Mouse (Mus musculus) E14TG2a.4 (cell line): ENCODE results near the gene Plk2.

Experiments
- H3K27me3 ChIP-seq: 2 replicates; pipeline ENCODE4 v1.6.1; 2014; ENCODE audit warnings: low read length, control low read depth; ENCODE audit not compliant: insufficient read depth
- H3K36me3 ChIP-seq: 2 replicates; pipeline ENCODE4 v1.6.1; 2014; ENCODE audit warnings: low read length, control low read depth; ENCODE audit not compliant: insufficient read depth
- H3K4me1 ChIP-seq: replicated peaks from 2 replicates; pipeline ENCODE4 v1.6.1; 2014; ENCODE audit warnings: low read depth, low read length, control low read depth
- H3K4me3 ChIP-seq: replicated peaks from 2 replicates; pipeline ENCODE4 v1.5.1; 2014; ENCODE audit warnings: mild to moderate bottlenecking, low read length
- H3K9me3 ChIP-seq: 2 replicates; pipeline ENCODE4 v1.6.1; 2014; ENCODE audit warnings: low read length, control low read depth
- CTCF ChIP-seq: conservative IDR thresholded peaks from 2 replicates; pipeline ENCODE4 v1.5.1; 2014; ENCODE audit warnings: low read length
- NANOG ChIP-seq: IDR thresholded peaks from 2 replicates; pipeline ENCODE4 v1.6.1; 2014; ENCODE audit warnings: borderline replicate concordance, low read length, mixed read lengths
- POU5F1 ChIP-seq: IDR thresholded peaks from 2 replicates; pipeline ENCODE4 v1.6.1; 2014; ENCODE audit warnings: low read length, borderline replicate concordance

The Plk2 gene

GRCm38 (mm10) chr13:110422434-110422833 lies 27.6 kb downstream of the Plk2 start:
- H3K9me3 ChIP-seq: peaks cover 3% of the 10 kb centered on the region
- no peaks in the 10 kb centered on the region for H3K4me1 ChIP-seq
- no peaks in the 10 kb centered on the region for H3K27me3 ChIP-seq
- H3K4me3 ChIP-seq: no peak overlapping the region
- H3K36me3 ChIP-seq: no peaks in the 10 kb centered on the region
- no peak for TF ChIP-seq CTCF
- no peak for TF ChIP-seq POU5F1
- TF ChIP-seq NANOG: no peak

DNA sequence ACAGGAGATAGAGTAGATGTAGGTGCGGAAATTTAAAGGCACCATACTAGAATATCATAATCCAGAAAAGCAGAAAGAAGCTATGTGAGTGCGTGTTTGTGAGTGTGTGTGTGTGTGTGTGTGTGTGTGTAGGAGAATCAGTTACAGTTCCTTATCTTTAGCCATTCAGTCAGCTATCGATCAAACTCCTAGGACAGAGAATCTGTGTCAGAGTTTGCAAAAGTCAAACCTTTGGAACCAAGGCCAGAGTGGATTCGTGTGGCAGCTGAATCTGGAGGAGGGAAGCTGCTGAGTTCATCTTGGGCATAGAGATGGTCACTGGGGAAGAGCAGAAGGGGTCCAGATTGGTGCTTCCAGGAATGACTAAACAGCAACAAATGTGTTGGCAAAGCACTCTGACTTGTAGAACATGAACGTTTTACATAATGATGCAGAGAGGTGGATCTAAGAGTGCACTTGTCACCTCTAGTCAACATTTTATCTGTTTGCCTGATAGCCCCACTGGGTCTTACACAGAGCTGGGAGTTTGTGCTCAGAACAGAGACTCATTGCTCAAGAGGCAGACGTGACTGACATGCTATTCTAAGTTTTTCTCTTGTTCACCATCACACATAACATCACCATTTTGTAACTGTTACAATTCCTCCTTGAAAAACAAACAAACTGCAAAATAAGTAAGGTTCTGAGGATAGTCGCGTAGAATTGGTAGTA lies 30.8 kb downstream of the Plk2 start:
- Histone ChIP-seq H3K36me3 (no peaks in the 10 kb centered on the region), H3K27me3 (no peaks in the 10 kb centered on the region), H3K4me1 (no peaks in the 10 kb centered on the region), H3K4me3 (no peak overlapping the region), H3K9me3 (peaks cover 33% of the 10 kb centered on the region)
- TF ChIP-seq NANOG: no peak

- Histone ChIP-seq H3K36me3 (no peaks in the 10 kb centered on the region), H3K9me3 (peaks cover 54% of the 10 kb centered on the region), H3K4me3 (no peak overlapping the region), H3K27me3 (no peaks in the 10 kb centered on the region), H3K4me1 (no peaks in the 10 kb centered on the region)
- TF ChIP-seq NANOG (no peak), POU5F1 (no peak), CTCF (no peak)
Observed at GRCm38 (mm10) chr13:110431388-110431787, 36.5 kb downstream of the Plk2 start.

DNA sequence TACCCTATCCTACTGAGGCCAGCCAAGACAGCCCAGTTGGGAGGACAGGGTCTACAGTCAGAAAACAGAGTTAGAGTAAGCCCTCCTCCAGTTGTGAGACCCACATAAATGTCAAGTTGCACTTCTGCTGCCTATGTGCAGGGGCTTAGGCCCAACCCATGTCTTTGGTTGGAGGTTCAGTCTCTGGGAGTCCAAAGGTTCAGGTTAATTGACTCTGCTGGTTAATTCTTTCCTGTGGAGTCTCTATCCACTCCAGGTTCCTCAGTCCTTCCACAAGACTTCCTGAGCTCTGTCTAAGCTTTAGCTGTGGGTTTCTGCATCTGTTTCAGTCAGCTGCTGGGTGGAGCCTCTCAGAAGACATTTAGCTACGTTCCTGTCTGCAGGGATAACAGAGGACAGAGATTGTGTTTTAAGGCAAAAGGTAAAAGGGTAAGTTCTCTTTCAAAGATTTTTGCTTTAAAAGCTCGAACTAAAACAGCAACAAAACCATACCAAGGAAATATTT lies 37.3 kb downstream of the Plk2 start:
- H3K4me1 ChIP-seq: peaks cover 2% of the 10 kb centered on the region; the same call in 1 of the 2 replicates
- H3K36me3 ChIP-seq: no peaks in the 10 kb centered on the region
- TF ChIP-seq NANOG (no peak), CTCF (no peak), POU5F1 (no peak)
- H3K9me3 ChIP-seq: peaks cover 54% of the 10 kb centered on the region
- no peak overlapping the region for H3K4me3 ChIP-seq
- no peaks in the 10 kb centered on the region for H3K27me3 ChIP-seq

DNA sequence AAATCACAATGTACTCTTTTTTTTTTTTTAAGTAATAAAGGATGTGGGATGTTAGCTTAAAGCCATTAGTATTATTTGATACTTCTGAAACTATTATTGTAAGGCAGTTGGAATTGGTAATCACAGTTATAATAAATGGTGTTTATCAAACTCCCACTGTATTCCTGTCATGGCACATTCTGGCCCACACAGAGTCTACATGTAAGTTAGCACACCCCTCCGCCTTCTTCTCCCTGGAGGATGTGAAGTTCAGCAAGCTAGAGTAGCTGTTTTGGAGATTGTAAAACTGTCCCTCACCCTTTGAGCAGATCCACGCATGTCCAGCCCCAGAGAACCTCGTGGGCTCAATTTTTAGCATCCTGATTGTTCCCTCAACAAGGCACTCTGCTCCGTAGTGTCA lies 37.8 kb downstream of the Plk2 start:
- H3K4me3 ChIP-seq: no peak overlapping the region
- TF ChIP-seq CTCF: no peak
- H3K27me3 ChIP-seq: no peaks in the 10 kb centered on the region

GRCm38 (mm10) chr13:110436692-110437091 lies 41.8 kb downstream of the Plk2 start:
- H3K9me3 ChIP-seq: peaks cover 17% of the 10 kb centered on the region
- no peak for TF ChIP-seq CTCF
- no peak for TF ChIP-seq NANOG
- TF ChIP-seq POU5F1: no peak

More for the DNA sequence above, 37.8 kb downstream of the Plk2 start:
- Histone ChIP-seq H3K9me3 (peaks cover 49% of the 10 kb centered on the region), H3K4me1 (peaks cover 2% of the 10 kb centered on the region; the same call in 1 of the 2 replicates), H3K36me3 (no peaks in the 10 kb centered on the region)

GRCm38 (mm10) chr13:110438624-110439023 lies 43.8 kb downstream of the Plk2 start:
- H3K9me3 ChIP-seq: peaks cover 2% of the 10 kb centered on the region; the same call in 1 of the 2 replicates
- TF ChIP-seq POU5F1 (no peak), NANOG (no peak), CTCF (no peak)
- peaks cover 2% of the 10 kb centered on the region; the same call in 1 of the 2 replicates for H3K4me1 ChIP-seq
- H3K27me3 ChIP-seq: no peaks in the 10 kb centered on the region
- H3K36me3 ChIP-seq: no peaks in the 10 kb centered on the region
- no peak overlapping the region for H3K4me3 ChIP-seq

More at GRCm38 (mm10) chr13:110436692-110437091, 41.8 kb downstream of the Plk2 start:
- no peaks in the 10 kb centered on the region for H3K36me3 ChIP-seq
- H3K4me3 ChIP-seq: no peak overlapping the region
- peaks cover 2% of the 10 kb centered on the region; the same call in 1 of the 2 replicates for H3K4me1 ChIP-seq
- H3K27me3 ChIP-seq: no peaks in the 10 kb centered on the region

DNA sequence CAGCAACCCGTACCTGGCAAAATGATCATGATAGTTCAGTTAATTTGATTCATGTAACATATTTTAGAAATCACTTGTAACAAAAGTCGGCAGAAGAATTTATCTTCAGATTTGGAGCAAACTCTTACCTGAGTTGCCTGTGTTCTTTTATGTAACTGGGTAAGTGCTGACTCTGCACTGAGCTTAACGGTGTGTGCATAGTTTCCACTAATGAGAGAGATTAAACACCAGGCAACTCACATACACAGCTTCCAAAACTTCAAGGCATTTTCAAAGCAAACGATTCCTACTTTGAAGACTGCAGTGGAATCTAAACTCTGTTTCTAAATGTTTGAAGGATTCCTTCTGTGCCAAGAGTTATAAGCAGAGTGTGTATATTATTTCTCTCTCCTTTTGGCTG lies 49.5 kb downstream of the Plk2 start:
- TF ChIP-seq NANOG (no peak), CTCF (no peak), POU5F1 (no peak)
- Histone ChIP-seq H3K9me3 (no peaks in the 10 kb centered on the region), H3K27me3 (no peaks in the 10 kb centered on the region), H3K36me3 (no peaks in the 10 kb centered on the region), H3K4me3 (no peak overlapping the region), H3K4me1 (peaks cover 7% of the 10 kb centered on the region)

DNA sequence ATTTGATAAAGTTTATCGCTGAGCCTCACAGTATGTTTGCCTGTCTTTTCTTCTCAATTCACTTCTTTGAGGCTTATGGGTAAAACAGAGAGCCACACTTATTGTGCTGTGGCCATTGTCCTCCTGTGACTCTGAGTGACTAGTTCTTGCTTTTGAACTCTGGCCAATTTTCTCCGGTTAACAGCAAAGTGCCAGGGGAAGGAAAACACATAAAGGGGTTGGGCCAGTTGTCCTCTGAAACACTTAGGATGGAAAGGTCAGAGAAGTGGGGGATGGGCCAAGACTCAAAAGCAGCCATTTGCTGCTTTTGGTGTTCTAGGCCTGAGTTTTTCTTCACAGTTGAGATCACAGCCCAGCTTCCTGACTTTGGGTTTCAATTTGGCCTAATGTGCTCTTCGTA lies 50.0 kb downstream of the Plk2 start:
- no peaks in the 10 kb centered on the region for H3K27me3 ChIP-seq
- TF ChIP-seq POU5F1 (no peak), CTCF (no peak), NANOG (no peak)
- no peaks in the 10 kb centered on the region for H3K36me3 ChIP-seq
- H3K4me1 ChIP-seq: peaks cover 7% of the 10 kb centered on the region
- no peaks in the 10 kb centered on the region for H3K9me3 ChIP-seq
- no peak overlapping the region for H3K4me3 ChIP-seq
